Mouse (Mus musculus) hindbrain, embryonic 13.5 days (tissue): ENCODE results near the gene Filip1. TPM values are rescaled to one million over a fixed set of nuclear protein-coding genes. Genes with fewer than 3 reads are reported as not detected.

Experiments
- ATAC-seq: fragments of 200-750 bp; cut with Nextera tagmentation; 2 replicates; pipeline ENCODE4 v1.8.0; 2017; ENCODE audit warnings: moderate TSS enrichment; ENCODE audit not compliant: low FRiP score
- H3K27ac ChIP-seq: fragments of 300-500 bp; sonication (generic); 2 replicates; pipeline ENCODE4 v1.5.1; 2015; ENCODE audit warnings: inconsistent platforms, mild to moderate bottlenecking, moderate library complexity
- H3K27me3 ChIP-seq: fragments of 300-500 bp; sonication (generic); 2 replicates; pipeline ENCODE4 v1.6.1; 2015; ENCODE audit warnings: mild to moderate bottlenecking, inconsistent platforms
- H3K36me3 ChIP-seq: fragments of 300-500 bp; sonication (generic); 2 replicates; pipeline ENCODE4 v1.6.1; 2015; ENCODE audit warnings: mild to moderate bottlenecking, inconsistent platforms
- H3K4me1 ChIP-seq: fragments of 300-500 bp; sonication (generic); replicated peaks from 2 replicates; pipeline ENCODE4 v1.6.1; 2015; ENCODE audit warnings: inconsistent platforms
- H3K4me2 ChIP-seq: fragments of 300-500 bp; sonication (generic); 2 replicates; pipeline ENCODE4 v1.6.1; 2015; ENCODE audit warnings: inconsistent platforms, mild to moderate bottlenecking, moderate library complexity
- H3K4me3 ChIP-seq: fragments of 300-500 bp; sonication (generic); 2 replicates; pipeline ENCODE4 v1.5.1; 2015; ENCODE audit warnings: mild to moderate bottlenecking, inconsistent platforms
- H3K9ac ChIP-seq: fragments of 300-500 bp; sonication (generic); 2 replicates; pipeline ENCODE4 v1.6.1; 2015; ENCODE audit warnings: mild to moderate bottlenecking, inconsistent platforms
- H3K9me3 ChIP-seq: fragments of 300-500 bp; sonication (generic); 2 replicates; pipeline ENCODE4 v1.6.1; 2016; ENCODE audit warnings: inconsistent platforms
- WGBS: fragments of 180-500 bp; shearing (Covaris S2); methylation state at CpG from one replicate; pipeline ENCODE4 v1.1.7; 2015; 5-methylcytosine and 5-hydroxymethylcytosine counted together
- polyA plus RNA-seq: library from polyadenylated mRNA; unstranded; fragments of >200 nt; fragmentation: Nextera tagmentation; extraction: Ambion mirVana; gene quantifications from 2 replicates; pipeline ENCODE4 v1.2.1, GENCODE M21; 2015

The Filip1 gene
- polyA plus RNA-seq, 1 experiment from 2014 or later = 2.6 TPM

- peaks cover 8% of the 10 kb centered on the region; the same call in 1 of the 2 replicates for H3K4me1 ChIP-seq
- H3K36me3 ChIP-seq = no peaks in the 10 kb centered on the region
Measured at GRCm38 (mm10) chr9:79918325-79919117, 94.1 kb downstream of the Filip1 start.

GRCm38 (mm10) chr9:79914276-79914675, 98.4 kb downstream of the Filip1 start:
- Histone ChIP-seq H3K4me1 (no peaks in the 10 kb centered on the region; the same call in 1 of the 2 replicates), H3K9me3 (no peaks in the 10 kb centered on the region), H3K4me2 (no peak overlapping the region), H3K9ac (no peak overlapping the region), H3K27me3 (0 out of 2 replicates have a peak, but pooled peaks cover 3% of the 10 kb centered on the region), H3K4me3 (no peak overlapping the region), H3K36me3 (no peaks in the 10 kb centered on the region), H3K27ac (no peak overlapping the region)
- 43% methylated on average over 4 of the region's 4 CpGs for WGBS
- ATAC-seq = no peak

More at GRCm38 (mm10) chr9:79918325-79919117, 94.1 kb downstream of the Filip1 start:
- no peak overlapping the region for H3K4me3 ChIP-seq
- 67% methylated on average over 10 of the region's 10 CpGs for WGBS
- no peak overlapping the region for H3K9ac ChIP-seq
- H3K27ac ChIP-seq = no peak overlapping the region
- H3K4me2 ChIP-seq = no peak overlapping the region
- H3K27me3 ChIP-seq = 0 out of 2 replicates have a peak, but pooled peaks cover 3% of the 10 kb centered on the region
- no peaks in the 10 kb centered on the region for H3K9me3 ChIP-seq
- ATAC-seq = no peak

- Histone ChIP-seq H3K27me3 (no peaks in the 10 kb centered on the region), H3K9ac (no peak overlapping the region), H3K27ac (no peak overlapping the region), H3K4me1 (no peaks in the 10 kb centered on the region), H3K9me3 (no peaks in the 10 kb centered on the region), H3K4me3 (no peak overlapping the region), H3K4me2 (no peak overlapping the region), H3K36me3 (no peaks in the 10 kb centered on the region)
- WGBS = 82% methylated on average over 5 of the region's 5 CpGs
- no peak for ATAC-seq
Measured at GRCm38 (mm10) chr9:79912971-79913370, 99.7 kb downstream of the Filip1 start.

GRCm38 (mm10) chr9:79910166-79910565, 102.5 kb downstream of the Filip1 start:
- Histone ChIP-seq H3K4me3 (no peak overlapping the region), H3K27ac (no peak overlapping the region), H3K4me2 (no peak overlapping the region), H3K9ac (no peak overlapping the region), H3K36me3 (no peaks in the 10 kb centered on the region), H3K27me3 (no peaks in the 10 kb centered on the region), H3K4me1 (no peaks in the 10 kb centered on the region), H3K9me3 (no peaks in the 10 kb centered on the region)
- ATAC-seq = no peak
- 96% methylated on average over 3 of the region's 3 CpGs for WGBS

GRCm38 (mm10) chr9:79898815-79899214, 113.8 kb downstream of the Filip1 start:
- 91% methylated on average over 3 of the region's 3 CpGs for WGBS
- no peaks in the 10 kb centered on the region for H3K27me3 ChIP-seq
- H3K9ac ChIP-seq = no peak overlapping the region
- no peaks in the 10 kb centered on the region for H3K9me3 ChIP-seq
- no peak for ATAC-seq
- no peaks in the 10 kb centered on the region for H3K4me1 ChIP-seq
- H3K36me3 ChIP-seq = no peaks in the 10 kb centered on the region
- no peak overlapping the region for H3K4me2 ChIP-seq
- H3K4me3 ChIP-seq = no peak overlapping the region
- no peak overlapping the region for H3K27ac ChIP-seq

GRCm38 (mm10) chr9:79894665-79895064, 118.0 kb downstream of the Filip1 start:
- Histone ChIP-seq H3K9ac (no peak overlapping the region), H3K4me2 (no peak overlapping the region), H3K27ac (no peak overlapping the region), H3K4me3 (no peak overlapping the region), H3K4me1 (peaks cover 9% of the 10 kb centered on the region), H3K27me3 (no peaks in the 10 kb centered on the region), H3K9me3 (no peaks in the 10 kb centered on the region), H3K36me3 (no peaks in the 10 kb centered on the region)
- WGBS = 85% methylated on average over 5 of the region's 5 CpGs
- ATAC-seq = no peak

- Histone ChIP-seq H3K36me3 (no peaks in the 10 kb centered on the region), H3K27ac (no peak overlapping the region), H3K9me3 (no peaks in the 10 kb centered on the region), H3K9ac (no peak overlapping the region), H3K4me3 (no peak overlapping the region), H3K4me1 (peaks cover 9% of the 10 kb centered on the region), H3K27me3 (no peaks in the 10 kb centered on the region), H3K4me2 (no peak overlapping the region)
- 78% methylated on average over 4 of the region's 4 CpGs for WGBS
- no peak for ATAC-seq
Measured at GRCm38 (mm10) chr9:79893841-79894612, 118.6 kb downstream of the Filip1 start.

GRCm38 (mm10) chr9:79892183-79892582, 120.5 kb downstream of the Filip1 start:
- 97% methylated on average over 1 of the region's 1 CpGs for WGBS
- no peak overlapping the region for H3K4me2 ChIP-seq
- H3K36me3 ChIP-seq = no peaks in the 10 kb centered on the region
- no peaks in the 10 kb centered on the region for H3K9me3 ChIP-seq
- peaks cover 9% of the 10 kb centered on the region for H3K4me1 ChIP-seq
- no peak overlapping the region for H3K9ac ChIP-seq
- no peak for ATAC-seq
- no peaks in the 10 kb centered on the region for H3K27me3 ChIP-seq
- H3K4me3 ChIP-seq = no peak overlapping the region
- H3K27ac ChIP-seq = no peak overlapping the region

- WGBS = 8% methylated on average over 4 of the region's 4 CpGs
- H3K9ac ChIP-seq = no peak overlapping the region
- ATAC-seq = 0 out of 2 replicates have a peak, but pooled peaks have one; percentile 22
- no peaks in the 10 kb centered on the region for H3K9me3 ChIP-seq
- H3K4me3 ChIP-seq = no peak overlapping the region
- peak overlapping the region; percentile 27; the same call in 1 of the 2 replicates for H3K27ac ChIP-seq
- no peak overlapping the region for H3K4me2 ChIP-seq
- no peaks in the 10 kb centered on the region for H3K36me3 ChIP-seq
- no peaks in the 10 kb centered on the region for H3K27me3 ChIP-seq
- H3K4me1 ChIP-seq = peaks cover 9% of the 10 kb centered on the region
Measured at GRCm38 (mm10) chr9:79890488-79890887, 122.2 kb downstream of the Filip1 start.

GRCm38 (mm10) chr9:79889132-79889531, 123.5 kb downstream of the Filip1 start:
- Histone ChIP-seq H3K4me3 (no peak overlapping the region), H3K27ac (no peak overlapping the region), H3K9ac (no peak overlapping the region), H3K4me1 (peaks cover 9% of the 10 kb centered on the region), H3K36me3 (no peaks in the 10 kb centered on the region), H3K4me2 (no peak overlapping the region), H3K9me3 (no peaks in the 10 kb centered on the region), H3K27me3 (no peaks in the 10 kb centered on the region)
- WGBS = 88% methylated on average over 6 of the region's 6 CpGs
- ATAC-seq = no peak; the same call in 1 of the 2 replicates

- H3K9me3 ChIP-seq = no peaks in the 10 kb centered on the region
- no peak overlapping the region for H3K4me2 ChIP-seq
- H3K9ac ChIP-seq = no peak overlapping the region
- no peaks in the 10 kb centered on the region for H3K27me3 ChIP-seq
- no peak overlapping the region for H3K4me3 ChIP-seq
- 79% methylated on average over 11 of the region's 11 CpGs for WGBS
- H3K4me1 ChIP-seq = peaks cover 4% of the 10 kb centered on the region
- H3K36me3 ChIP-seq = no peaks in the 10 kb centered on the region
- H3K27ac ChIP-seq = 0 out of 2 replicates have a peak overlapping the region, but pooled peaks have one; percentile 35
- ATAC-seq = no peak; the same call in 1 of the 2 replicates
Measured at GRCm38 (mm10) chr9:79885244-79886210, 127.1 kb downstream of the Filip1 start.
